Mouse (Mus musculus) testis, adult 2 months (tissue): ENCODE measurements around the gene Trit1. TPM values are rescaled to one million over a fixed set of nuclear protein-coding genes. Genes with fewer than 3 reads are reported as not detected.
A peak's percentile ranks its signal among the peaks of the same experiment; 100 is the strongest.

Experiments
- H3K27ac ChIP-seq: fragments of 200-500 bp; 2 replicates; pipeline ENCODE4 v1.5.1; 2012; ENCODE audit warnings: low read depth, low read length; ENCODE audit not compliant: control insufficient read depth, insufficient read depth
- H3K27me3 ChIP-seq: fragments of 200-500 bp; 2 replicates; pipeline ENCODE4 v1.6.1; 2012; ENCODE audit warnings: mild to moderate bottlenecking, low read length, moderate library complexity; ENCODE audit not compliant: control insufficient read depth, insufficient read depth
- H3K36me3 ChIP-seq: fragments of 200-500 bp; 2 replicates; pipeline ENCODE4 v1.6.1; 2012; ENCODE audit warnings: mild to moderate bottlenecking, low read length; ENCODE audit not compliant: control insufficient read depth, insufficient read depth
- H3K4me1 ChIP-seq: fragments of 200-500 bp; 2 replicates; pipeline ENCODE4 v1.6.1; 2012; ENCODE audit warnings: low read length; ENCODE audit not compliant: control insufficient read depth, insufficient read depth
- H3K4me3 ChIP-seq: fragments of 200-500 bp; 2 replicates; pipeline ENCODE4 v1.5.1; 2012; ENCODE audit warnings: low read depth, mild to moderate bottlenecking, low read length, moderate library complexity, mixed read lengths; ENCODE audit not compliant: control insufficient read depth
- CTCF ChIP-seq: fragments of 200-500 bp; IDR thresholded peaks from 2 replicates; pipeline ENCODE4 v1.5.1; 2012; ENCODE audit warnings: low read depth, mild to moderate bottlenecking, inconsistent platforms, low read length, moderate library complexity; ENCODE audit not compliant: control insufficient read depth, insufficient read depth, insufficient replicate concordance
- POLR2A ChIP-seq: fragments of 200-500 bp; IDR thresholded peaks from 2 replicates; pipeline ENCODE4 v1.6.1; 2012; ENCODE audit warnings: low read depth, mild to moderate bottlenecking, inconsistent platforms, low read length, moderate library complexity; ENCODE audit not compliant: control insufficient read depth
- polyA plus RNA-seq: library from polyadenylated mRNA; depleted of rRNA; stranded (reverse); fragments of >200 nt; gene quantifications from 2 replicates; pipeline ENCODE4 v1.2.3, GENCODE M21; 2012

Trit1 gene
- polyA plus RNA-seq, 1 experiment = 2.2 TPM

- H3K27me3 ChIP-seq = no peaks in the 10 kb centered on the region
- peaks cover 4% of the 10 kb centered on the region for H3K4me1 ChIP-seq
- TF ChIP-seq CTCF (no peak), POLR2A (no peak)
- H3K27ac ChIP-seq = no peak overlapping the region
- H3K4me3 ChIP-seq = no peak overlapping the region
- H3K36me3 ChIP-seq = no peaks in the 10 kb centered on the region; the same call in none of the 2 replicates
These were observed 37.9 kb downstream of the Trit1 start for GRCm38 (mm10) chr4:123054172-123054790.

DNA sequence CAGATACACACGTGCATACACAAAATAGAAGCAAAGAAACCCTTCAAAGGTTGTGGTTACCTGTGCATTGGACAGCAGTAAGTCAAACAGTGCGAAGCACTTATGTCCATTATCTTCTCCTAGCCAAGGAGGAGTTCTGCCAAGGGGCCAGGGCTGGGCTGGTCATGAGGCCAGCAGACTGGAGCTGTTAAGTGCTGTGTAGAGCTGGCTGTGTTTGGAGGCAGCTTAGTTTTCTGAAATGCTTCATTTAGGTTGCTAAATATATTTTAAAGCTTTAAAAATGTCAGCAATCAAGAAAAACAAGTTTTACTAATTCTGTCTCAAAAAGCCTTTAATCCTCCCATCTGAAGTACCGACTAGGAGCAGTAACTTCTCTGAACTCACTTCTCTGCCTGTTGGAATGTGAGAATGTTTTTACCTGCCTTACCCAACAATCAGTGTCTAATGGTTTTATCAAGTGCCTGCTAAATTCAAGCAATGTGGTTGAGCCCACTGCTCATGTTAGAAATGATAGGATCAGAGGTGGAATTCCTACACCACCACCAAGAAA is 40.2 kb downstream of the Trit1 start:
- H3K27ac ChIP-seq = no peak overlapping the region
- no peaks in the 10 kb centered on the region for H3K4me1 ChIP-seq
- H3K4me3 ChIP-seq = no peak overlapping the region
- H3K27me3 ChIP-seq = no peaks in the 10 kb centered on the region
- TF ChIP-seq POLR2A (no peak), CTCF (no peak)
- H3K36me3 ChIP-seq = no peaks in the 10 kb centered on the region; the same call in none of the 2 replicates

DNA sequence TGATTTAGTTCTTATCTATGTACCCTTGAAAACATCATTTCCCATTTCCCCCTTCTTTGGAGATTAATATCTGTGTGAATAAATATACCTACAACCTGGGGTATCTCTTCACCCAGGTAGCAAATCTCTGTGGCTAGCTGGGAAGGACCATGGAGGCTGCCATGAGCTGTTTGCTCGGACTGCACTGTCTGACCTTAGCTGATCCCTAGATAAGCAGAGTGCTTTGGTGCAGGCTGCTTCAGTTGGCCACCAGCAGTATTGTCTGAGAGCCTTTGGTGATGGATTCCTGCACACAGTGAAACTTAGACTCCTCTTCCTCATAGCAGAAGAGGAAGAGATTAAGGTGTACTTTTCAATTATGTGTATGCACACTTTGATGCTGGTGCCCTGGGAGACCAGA is 41.6 kb downstream of the Trit1 start:
- H3K4me1 ChIP-seq = no peaks in the 10 kb centered on the region
- H3K36me3 ChIP-seq = no peaks in the 10 kb centered on the region; the same call in none of the 2 replicates
- no peak overlapping the region for H3K27ac ChIP-seq
- no peak overlapping the region for H3K4me3 ChIP-seq
- no peaks in the 10 kb centered on the region for H3K27me3 ChIP-seq
- TF ChIP-seq POLR2A (no peak), CTCF (no peak)

DNA sequence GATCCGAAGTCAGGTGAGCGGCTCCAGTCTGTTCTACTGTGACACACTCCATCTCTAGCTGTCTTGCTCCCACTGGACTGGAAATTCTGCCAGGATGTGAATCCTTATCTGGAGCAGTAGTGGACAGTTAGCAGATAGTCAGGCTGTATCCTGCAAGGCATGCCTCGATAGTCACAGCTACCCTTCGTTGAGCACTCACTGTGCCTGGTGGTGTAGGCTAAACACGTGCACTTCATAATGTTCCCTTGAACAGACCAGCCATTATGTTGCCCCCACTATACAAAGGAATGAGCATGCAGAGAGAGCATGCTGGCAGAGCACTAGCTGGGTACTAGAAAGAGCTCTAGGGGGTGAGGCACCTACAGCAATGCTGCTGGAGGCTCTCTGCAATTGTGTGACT is 45.3 kb downstream of the Trit1 start:
- no peak for TF ChIP-seq CTCF
- no peak for TF ChIP-seq POLR2A
- Histone ChIP-seq H3K27me3 (no peaks in the 10 kb centered on the region), H3K27ac (no peak overlapping the region), H3K4me3 (no peak overlapping the region), H3K4me1 (no peaks in the 10 kb centered on the region), H3K36me3 (no peaks in the 10 kb centered on the region)

- H3K36me3 ChIP-seq = no peaks in the 10 kb centered on the region
- TF ChIP-seq POLR2A = no peak
- no peak for TF ChIP-seq CTCF
- H3K4me1 ChIP-seq = no peaks in the 10 kb centered on the region; the same call in 1 of the 2 replicates
- no peak overlapping the region for H3K4me3 ChIP-seq
- no peaks in the 10 kb centered on the region for H3K27me3 ChIP-seq
- no peak overlapping the region for H3K27ac ChIP-seq
These were observed 52.2 kb downstream of the Trit1 start for GRCm38 (mm10) chr4:123068646-123069045.

GRCm38 (mm10) chr4:123071266-123071966 is 55.0 kb downstream of the Trit1 start:
- no peak overlapping the region for H3K27ac ChIP-seq
- H3K36me3 ChIP-seq = no peaks in the 10 kb centered on the region
- TF ChIP-seq POLR2A = no peak
- 0 out of 2 replicates have a peak, but pooled peaks have one; percentile 23 for TF ChIP-seq CTCF
- H3K27me3 ChIP-seq = no peaks in the 10 kb centered on the region
- no peak overlapping the region for H3K4me3 ChIP-seq
- H3K4me1 ChIP-seq = no peaks in the 10 kb centered on the region; the same call in 1 of the 2 replicates

DNA sequence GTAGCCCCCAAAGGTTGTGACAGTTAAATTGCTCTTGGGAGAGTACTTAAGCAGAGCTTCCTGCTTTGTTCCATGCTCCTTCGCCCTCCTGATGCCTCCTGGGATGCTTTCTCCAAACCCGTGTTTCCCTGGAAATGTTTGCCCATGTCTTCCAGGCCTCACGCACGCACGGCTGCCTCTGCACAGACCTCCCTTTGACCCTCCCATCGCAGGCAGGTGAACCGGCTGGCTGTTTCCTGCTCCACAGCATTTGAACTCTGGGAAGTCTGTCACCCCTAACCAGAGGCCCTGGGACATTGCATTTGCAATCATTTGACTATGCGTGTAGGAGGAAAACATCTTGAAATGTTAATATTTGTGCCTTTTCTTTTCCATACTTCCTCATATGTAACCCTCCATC is 60.5 kb downstream of the Trit1 start:
- Histone ChIP-seq H3K27ac (no peak overlapping the region), H3K4me1 (no peaks in the 10 kb centered on the region), H3K4me3 (no peak overlapping the region), H3K36me3 (no peaks in the 10 kb centered on the region), H3K27me3 (no peaks in the 10 kb centered on the region)
- TF ChIP-seq POLR2A (no peak), CTCF (no peak)
